Mouse (Mus musculus) cerebral cortex, adult 2 months (tissue): ENCODE results near the gene Lsmem1.

Experiments
- WGBS: fragments of 180-500 bp; shearing (Covaris S2); methylation state at CpG from one replicate; pipeline ENCODE4 v1.1.7; 2018; 5-methylcytosine and 5-hydroxymethylcytosine counted together

Gene Lsmem1

DNA sequence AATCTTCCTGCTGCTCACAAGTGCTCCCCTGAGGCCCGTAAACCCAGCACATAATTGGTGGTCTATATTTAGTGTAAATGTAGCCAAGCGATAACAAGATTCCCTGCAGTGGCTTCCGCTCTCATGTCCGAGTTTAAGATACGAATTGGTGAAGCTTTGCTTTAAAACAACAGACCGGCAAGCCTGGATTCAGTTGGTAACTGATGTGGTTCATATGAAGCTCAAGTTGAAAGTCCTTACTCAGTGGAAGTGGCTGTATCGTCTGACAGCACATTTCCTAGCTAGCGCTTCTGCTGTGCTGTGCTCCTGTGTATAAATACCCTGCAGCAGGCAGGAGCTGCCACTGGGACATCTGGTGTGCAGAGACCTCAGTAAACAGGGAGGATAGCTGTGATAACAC is at the start of gene Lsmem1:
TSS of gene Lsmem1 (minus strand) at position 189 of the 400 bp plus-strand sequence.
- WGBS: 54% methylated on average over 8 of the region's 8 CpGs

DNA sequence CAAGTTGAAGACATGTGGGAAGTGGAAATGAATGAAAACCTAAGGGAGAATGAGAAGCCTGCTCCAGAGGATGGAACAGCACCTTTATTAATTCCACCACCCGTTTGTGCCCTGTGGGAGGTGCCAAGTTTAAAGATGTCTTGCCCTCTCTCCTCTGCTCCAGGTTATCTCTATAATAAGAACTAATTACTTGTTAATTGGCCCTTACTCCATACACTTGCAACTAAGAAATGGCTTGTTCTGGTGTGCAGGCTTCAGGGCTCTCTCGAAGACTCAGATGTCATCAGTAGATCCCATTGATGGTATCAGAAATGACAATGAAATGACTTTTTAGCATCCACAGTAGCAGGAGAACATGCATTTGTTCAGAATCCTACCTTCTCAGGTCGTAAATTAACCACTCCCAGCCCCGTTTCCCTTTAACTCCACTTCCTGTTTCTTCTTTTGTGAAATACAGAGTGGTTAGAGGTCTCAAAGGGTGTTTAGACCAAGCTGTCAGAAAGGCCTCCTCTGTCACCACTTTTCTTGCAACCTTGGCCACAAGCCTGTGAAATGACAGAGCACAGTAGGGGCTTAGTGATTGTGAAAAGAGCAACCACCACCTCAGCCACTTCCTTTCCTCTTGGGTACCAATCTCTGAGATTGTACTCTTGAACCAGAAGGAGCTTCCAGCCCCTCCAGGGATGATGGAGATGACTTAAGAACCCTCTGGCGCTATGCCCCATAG is 49.3 kb upstream of the Lsmem1 start, which contains the start of gene Ifrd1:
TSS of gene Ifrd1 (minus strand) at position 51 of the 727 bp plus-strand sequence.
- 80% methylated on average over 5 of the region's 5 CpGs for WGBS

DNA sequence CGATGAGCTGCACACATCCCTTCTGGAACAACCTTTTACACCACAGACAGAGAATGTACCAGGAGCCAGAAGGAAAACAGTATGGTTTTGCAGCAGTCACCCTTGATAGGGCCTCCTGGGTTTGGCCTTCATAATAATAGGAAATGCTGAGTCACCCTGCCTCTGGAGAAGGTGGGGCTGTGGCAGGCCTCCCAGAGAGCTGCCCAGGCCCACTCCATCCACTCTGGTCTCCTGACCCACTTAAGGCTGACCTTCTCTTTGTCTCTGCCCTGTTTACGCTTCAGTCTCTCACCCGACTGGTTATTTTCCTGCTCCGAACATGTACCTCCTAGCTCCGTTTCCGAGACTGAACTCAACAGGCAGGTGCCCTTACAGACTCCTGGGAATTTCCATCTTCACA is 48.7 kb upstream of the Lsmem1 start:
- 70% methylated on average over 6 of the region's 6 CpGs for WGBS

DNA sequence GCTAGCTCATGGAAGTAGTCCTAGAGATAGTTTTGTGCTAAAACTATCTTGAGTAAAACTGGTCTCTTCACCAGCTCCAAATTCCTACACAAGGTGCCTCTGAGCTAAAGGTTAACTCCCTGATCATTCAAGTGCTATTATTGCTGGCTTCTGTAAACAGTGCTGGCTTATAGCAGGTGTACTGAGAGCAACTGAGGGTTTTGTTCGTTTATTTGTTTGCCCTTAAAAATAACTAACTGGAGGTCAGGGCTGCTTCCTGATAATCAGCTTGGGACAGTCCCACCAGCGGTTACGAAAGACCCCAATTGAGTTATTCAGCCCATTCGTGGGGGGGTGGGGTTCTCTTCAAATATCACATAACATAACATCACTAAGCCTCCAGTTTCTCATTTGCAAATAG is 48.1 kb upstream of the Lsmem1 start:
- WGBS: 87% methylated on average over 4 of the region's 4 CpGs

DNA sequence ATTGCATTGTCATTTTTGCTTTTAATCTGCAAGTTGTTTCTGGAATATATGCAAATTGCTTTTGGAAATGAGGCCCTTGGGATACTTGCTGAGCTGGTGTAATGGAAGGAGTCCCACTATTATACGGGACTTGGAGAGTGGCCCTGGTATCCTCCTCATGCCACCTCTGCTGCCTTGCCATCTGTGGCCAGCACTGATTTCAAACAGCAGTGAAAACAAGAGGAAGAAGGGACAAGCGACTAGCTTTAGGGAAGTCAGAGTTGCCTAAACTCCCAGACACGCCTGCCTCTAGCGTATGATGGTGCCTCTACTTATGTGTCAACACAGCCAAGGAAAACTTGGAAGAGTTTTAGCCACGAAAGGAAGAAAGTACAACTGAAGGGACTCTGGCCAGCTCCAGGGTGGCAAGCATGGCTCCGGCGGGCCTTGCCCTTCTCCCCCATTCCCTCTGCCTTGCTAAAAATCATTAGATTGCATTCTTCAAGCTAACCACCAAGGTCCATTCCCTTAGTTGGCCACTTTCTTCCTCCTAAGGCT is 46.2 kb upstream of the Lsmem1 start:
- 83% methylated on average over 7 of the region's 7 CpGs for WGBS

DNA sequence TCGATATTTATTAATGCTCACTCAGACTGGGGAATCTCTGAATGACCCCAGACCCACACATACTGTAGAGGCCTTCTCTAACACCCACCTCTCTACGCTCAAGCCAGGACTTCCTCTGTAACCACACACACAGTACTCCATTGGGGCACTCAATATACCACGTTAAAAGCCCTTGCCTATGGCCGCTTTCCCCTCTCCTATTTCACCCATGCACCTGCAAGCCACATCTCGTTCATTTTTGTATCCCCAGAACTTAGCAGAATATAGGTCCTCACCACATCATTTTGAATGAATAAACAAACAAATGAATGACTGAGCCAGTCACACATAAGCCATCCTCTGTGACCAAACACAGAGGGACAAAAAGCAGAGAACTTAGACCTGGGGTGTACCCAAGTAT is 45.6 kb upstream of the Lsmem1 start:
- 94% methylated on average over 5 of the region's 5 CpGs for WGBS

DNA sequence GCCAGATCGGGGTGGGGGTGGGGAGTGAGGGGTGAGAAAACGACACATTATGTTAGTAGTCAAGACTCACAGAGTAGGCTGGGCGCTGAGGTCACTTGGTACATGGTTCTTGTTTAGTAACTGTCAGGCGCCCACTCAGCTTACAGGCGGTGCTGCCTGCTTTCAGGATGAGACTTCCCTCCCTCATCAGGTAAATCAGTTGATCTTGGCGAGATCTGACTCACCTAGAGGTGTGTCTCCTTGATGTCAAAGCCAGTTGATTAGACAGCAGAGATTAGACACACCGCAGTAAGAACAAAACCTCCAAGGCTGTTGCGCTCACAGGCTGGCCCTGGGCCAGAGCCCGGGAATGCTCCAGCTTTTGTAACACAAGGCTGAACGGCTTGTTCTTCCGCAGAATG is 44.5 kb upstream of the Lsmem1 start:
- WGBS: 41% methylated on average over 11 of the region's 11 CpGs

DNA sequence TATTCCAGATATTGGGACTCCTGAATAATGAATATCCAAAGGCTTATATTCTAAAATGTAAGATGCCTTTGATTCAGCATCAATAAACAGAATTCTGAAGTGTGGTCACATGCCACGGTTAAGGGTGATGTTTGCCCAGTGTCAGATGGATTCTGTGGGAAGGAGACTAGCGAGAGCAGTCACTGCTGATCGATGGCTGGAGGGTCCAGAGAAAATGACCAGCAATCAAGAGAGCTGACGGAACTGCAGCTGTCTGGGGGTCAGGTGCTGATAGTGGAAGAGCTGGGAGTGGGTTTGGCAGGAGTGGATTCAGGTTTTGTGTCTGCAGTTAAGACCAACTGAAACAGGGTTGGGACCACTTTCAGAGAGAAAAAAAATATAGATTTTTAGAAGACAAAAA is 44.0 kb upstream of the Lsmem1 start:
- 95% methylated on average over 4 of the region's 4 CpGs for WGBS

DNA sequence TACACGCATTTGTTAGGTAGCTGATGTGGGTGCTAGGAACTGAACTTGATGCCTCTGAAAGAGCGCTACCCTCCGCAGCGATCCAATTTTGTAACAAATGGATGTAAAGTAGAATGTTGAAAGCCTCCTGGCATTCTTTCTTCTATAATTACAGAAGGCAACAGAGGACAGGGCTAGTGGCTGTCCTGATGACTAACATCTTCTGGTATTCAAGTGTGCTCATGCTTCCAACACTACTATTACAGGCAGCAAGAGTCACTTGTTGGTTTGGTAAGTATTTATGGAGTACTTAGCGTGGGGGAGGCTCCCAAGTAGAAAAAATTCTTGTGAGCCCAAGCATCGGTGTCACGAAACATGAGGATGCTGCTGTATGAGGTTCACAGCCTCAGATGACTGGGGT is 39.9 kb upstream of the Lsmem1 start:
- WGBS: 65% methylated on average over 7 of the region's 7 CpGs

DNA sequence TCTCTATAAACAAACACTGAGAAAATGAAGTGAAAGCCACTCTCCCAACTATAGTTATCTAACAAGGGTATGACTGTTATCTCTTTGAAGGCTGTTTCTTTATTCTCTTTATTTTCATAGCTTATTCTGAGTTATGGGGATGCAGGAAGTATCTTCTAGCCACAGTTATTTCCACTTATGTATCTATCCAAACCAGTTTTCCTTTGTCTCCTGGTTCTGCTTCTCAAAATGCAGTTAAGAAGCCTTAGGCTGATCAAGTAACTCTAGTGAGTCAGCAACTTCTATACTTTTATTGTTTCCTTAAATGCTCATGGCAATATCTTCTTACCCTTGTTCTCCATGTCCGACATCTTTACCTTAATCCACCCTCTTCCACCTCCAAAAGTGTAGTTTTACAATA is 32.9 kb upstream of the Lsmem1 start:
- WGBS: 76% methylated on average over 1 of the region's 1 CpGs

DNA sequence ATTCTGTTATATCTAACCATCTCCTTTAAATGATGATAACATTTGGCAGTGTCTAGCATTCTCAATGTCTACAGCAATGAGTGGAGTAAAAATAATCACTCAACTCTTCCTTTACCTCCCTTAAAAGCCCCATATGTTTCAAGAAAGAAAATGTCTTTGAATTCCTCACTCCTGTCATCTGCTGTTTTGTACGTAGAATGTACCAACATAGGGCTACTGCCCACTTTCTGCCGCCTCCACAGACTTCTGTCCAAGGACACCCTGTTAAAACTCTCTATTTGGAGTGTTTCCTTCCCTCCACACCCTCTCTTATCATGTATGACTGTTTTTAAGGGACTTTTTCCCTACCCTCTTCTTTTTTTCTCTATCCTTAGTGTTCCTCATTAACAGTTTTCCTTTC is 32.3 kb upstream of the Lsmem1 start:
- 76% methylated on average over 2 of the region's 2 CpGs for WGBS

DNA sequence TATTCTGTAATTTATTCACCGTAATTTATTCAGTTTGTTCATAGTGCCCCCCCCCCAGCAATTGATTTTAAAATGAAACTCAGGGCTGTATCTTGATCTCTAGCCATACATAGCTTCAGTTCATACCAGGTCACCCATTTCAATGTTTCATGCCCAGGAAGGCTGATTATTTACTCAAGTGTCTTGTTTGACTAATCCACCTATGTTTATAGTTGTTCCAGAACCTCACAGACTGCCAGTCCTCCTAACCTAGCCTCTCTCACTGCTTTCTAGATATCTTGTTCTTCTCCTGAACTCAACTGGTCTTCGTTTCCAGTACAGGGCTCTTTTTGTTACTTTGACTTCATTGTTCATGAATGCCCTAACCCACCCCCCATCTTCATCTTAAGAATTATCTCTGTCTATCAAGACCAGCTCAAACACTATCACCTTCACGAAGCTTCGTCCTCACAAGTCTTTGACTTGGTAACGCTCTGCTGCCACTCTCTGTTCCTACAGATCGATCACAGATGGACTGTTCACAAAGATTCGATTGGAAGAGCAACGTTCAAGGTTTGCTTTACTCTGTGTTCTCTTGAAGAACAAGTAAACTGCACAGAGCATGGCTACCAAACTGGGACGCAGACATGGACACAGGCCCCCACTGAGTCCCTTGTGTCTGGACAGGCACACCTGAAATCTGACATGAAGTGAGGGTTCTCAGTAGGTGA is 25.0 kb upstream of the Lsmem1 start:
- WGBS: 94% methylated on average over 9 of the region's 9 CpGs

DNA sequence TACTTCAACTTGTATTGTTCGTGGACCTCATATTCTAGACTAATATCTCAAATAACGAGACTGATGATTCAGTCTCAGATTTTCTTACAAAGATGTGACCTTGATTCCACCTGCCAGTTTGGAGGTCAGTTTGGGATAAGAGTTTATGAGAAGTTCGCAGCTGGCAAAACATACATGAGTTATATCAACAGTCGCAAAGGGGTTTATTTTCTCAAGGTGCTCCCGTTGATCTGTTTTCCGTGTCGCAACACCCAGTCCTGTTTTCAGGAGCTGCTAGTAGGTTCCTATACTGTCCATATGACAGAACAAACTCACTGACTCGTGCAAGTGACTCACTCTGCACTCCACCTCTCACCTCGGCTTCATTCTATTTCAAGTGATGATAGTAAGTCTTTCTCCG is 24.4 kb upstream of the Lsmem1 start:
- WGBS: 32% methylated on average over 10 of the region's 10 CpGs

DNA sequence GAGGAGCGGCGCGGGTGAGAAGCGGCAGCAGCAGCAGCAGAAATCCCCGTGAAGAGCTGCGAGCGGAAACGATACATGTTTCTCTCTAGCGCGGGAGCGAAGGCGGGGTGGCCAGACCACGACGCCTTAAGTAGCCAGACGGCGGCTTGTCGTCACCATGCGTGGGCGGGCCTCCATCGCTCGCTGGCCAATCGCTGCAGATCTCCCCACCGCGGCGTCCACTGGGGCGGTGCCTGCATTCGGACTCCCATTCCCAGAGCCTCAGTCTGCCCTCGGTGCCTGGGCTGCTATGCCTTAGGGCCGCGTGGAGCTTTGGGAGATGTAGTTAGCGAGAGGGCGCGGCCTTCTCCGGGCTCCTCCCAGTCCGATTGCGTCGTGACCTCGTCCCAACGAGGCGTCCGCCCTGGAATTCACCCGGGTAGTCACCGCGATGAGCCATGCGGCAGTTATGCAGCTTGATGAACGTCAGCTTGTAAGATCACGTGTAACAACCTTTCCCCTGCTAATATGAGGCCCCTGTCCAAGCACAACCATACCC is 23.9 kb upstream of the Lsmem1 start:
- WGBS: under 1% methylated on average over 47 of the region's 47 CpGs

DNA sequence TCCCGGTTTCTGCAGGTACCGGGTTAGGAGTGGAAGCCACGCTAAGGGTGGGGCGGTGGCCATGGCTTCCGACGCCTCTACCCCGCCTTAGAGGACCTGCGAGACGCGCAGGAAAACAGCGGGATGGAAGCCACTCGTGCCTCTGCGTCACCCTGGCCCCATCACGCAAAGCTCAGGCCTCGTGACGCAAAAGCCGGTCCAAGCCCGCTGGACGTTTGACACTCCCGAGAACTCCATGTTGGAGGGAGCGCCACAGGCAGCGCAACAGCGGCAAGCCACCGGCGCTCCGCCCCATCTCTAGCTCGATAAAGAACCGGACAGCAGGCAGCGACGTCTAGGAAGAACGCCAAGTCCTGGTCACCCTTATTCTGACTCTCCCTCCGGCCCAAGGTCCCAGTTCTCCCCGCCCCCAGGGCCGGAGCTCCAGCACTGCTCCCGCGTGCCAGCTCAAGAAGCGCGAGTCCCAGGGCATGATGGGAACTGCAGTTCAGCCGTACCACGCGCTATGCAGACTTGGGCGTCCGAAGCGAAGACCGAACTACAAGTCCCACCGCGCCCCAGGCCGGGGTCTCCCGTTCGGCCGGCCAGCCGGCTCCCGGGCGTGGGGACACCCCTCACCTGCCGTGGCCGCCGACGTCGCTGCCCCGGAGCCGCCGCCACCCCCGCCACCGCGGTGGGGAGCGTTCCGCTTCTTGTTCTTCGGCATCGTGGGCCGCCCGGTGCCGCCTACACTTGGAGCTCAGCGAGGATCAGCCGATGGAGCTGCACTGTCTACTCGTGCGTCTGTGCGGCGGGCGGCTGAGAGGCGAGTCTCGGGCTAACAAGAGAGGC is 23.2 kb upstream of the Lsmem1 start:
- WGBS: under 1% methylated on average over 81 of the region's 81 CpGs

DNA sequence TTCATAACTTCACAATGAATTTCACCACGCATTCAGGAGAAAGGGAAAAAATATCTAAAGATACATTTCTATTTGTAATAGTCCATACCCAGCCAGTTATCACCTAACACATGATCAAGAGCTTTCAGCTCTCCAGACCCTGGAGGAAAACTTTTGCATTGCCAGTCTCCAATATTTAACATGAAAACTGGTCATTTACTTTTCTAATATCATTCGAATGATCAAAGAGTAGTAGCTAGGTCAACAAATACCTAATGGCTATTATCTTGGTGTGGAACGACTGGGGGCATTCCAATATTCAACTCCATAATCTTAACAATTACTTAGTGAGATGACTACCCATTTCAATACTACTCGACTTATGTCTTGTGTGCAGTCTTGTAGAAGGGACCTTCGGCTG is 22.3 kb upstream of the Lsmem1 start:
- WGBS: 4% methylated on average over 5 of the region's 5 CpGs

DNA sequence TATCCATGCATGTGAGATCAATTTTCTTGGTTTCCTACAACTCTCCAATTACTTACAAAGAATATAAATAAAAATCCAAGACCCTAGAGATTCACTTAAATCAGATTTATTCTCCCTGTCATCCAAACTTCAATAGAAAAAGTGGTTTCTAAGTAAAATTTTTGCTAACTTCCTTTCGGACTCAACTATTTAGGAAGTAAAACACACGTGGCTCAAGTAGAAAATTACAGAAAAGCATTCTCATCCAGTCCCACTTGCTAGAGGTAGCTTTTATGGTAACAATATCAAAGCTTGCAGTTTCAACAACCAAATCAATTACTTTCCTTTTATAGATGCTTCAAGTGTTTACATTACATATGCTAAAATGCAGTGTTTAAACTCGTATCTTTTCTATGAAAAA is 21.6 kb upstream of the Lsmem1 start:
- WGBS: 3% methylated on average over 3 of the region's 3 CpGs

DNA sequence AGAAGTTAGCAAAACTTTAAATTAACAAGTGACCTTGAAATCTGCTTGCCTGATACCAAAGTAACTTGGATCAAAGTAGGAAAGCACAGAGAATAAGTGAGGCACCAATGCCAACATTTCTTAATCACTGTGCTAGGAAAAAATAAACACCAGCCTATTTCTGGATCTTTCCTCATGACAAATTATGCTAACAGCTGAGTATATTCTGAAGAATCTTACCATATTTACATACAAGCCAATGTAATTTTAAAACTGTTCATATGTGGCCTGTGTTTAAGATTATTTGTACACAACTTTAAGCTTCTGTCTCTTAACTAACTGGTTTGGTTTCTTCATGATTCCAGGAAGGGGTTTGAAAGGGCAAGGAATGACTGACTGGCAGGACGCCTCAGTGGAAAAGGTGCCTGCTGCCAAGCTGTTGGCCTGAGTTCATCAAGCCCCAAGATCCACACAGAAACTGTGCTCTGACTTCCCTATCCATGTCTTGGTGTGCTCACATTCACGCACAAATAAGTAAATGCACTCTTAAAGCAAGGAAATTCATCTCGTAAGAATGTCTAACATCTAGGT is 20.8 kb upstream of the Lsmem1 start:
- WGBS: 6% methylated on average over 3 of the region's 3 CpGs

DNA sequence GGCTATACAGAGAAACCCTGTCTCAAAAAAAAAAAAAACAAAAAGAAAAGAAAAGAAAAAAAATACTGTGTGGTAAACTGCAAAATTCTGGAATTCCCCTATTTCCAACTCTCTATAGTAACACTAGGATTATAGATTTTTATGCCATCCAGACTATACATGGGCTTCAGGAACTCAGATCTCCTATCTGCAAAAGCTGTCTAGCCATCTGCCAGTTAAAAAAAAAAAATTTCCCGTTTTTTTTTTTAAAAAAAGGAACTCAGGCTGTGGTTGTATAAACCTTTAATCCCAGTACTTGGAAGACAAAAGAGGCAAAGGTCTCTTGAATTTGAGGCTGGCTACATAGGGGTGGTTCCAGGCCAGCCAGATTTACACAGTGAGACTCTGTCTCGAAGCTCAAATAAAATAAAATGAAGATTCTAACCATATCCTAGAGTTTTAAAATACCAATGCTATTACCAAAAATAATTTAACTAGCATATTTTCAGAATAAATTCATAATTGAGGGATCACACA is 19.2 kb upstream of the Lsmem1 start:
- 26% methylated on average over 2 of the region's 2 CpGs for WGBS

DNA sequence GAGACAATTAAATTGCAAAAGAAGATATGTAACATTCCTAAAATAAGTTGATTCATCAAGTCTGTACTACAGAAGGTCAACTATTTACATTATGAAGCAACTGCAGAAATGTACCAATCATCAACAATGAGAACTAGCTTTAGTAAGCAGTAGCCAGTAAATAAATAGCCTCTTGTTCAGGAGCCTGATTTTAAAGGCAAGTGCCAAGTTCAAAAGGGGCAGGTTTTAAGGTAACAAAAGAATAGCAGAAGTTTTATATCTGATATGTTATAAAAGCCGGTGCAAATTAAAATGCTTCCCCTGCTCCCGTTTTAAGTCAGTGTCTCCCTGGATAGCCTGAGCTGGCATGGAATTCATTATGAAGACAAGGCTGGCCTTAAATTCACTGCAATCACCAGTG is 18.5 kb upstream of the Lsmem1 start:
- 56% methylated on average over 2 of the region's 2 CpGs for WGBS
